Mouse (Mus musculus) small intestine, adult 2 months (tissue): ENCODE measurements around the gene Zfp873. TPM values are rescaled to one million over a fixed set of nuclear protein-coding genes. Genes with fewer than 3 reads are reported as not detected.
"Not testable (repeated sequence)": the region's sequence is repeated elsewhere in the genome, so short reads cannot be mapped to it uniquely, and the experiment has no call there.

Source experiments
- H3K27ac ChIP-seq: fragments of 200-500 bp; 2 replicates; pipeline ENCODE4 v1.5.1; 2012; ENCODE audit warnings: low read depth, low read length, control low read depth, inconsistent platforms; ENCODE audit not compliant: insufficient read depth
- H3K27me3 ChIP-seq: fragments of 200-500 bp; 2 replicates; pipeline ENCODE4 v1.6.1; 2012; ENCODE audit warnings: mild to moderate bottlenecking, moderate library complexity, low read length, inconsistent platforms; ENCODE audit not compliant: control insufficient read depth, insufficient read depth
- H3K36me3 ChIP-seq: fragments of 200-500 bp; 2 replicates; pipeline ENCODE4 v1.6.1; 2012; ENCODE audit warnings: mild to moderate bottlenecking, low read length, control low read depth, inconsistent platforms; ENCODE audit not compliant: control insufficient read depth, insufficient read depth
- H3K4me1 ChIP-seq: fragments of 200-500 bp; 2 replicates; pipeline ENCODE4 v1.6.1; 2012; ENCODE audit warnings: low read length, inconsistent platforms, mixed read lengths; ENCODE audit not compliant: control insufficient read depth, insufficient read depth, insufficient read length
- H3K4me3 ChIP-seq: fragments of 200-500 bp; 2 replicates; pipeline ENCODE4 v1.5.1; 2012; ENCODE audit warnings: low read depth, mild to moderate bottlenecking, control low read depth, inconsistent platforms, low read length, moderate library complexity
- CTCF ChIP-seq: fragments of 200-500 bp; IDR thresholded peaks from 2 replicates; pipeline ENCODE4 v1.5.1; 2012; ENCODE audit warnings: low read depth, mild to moderate bottlenecking, control low read depth, inconsistent platforms, low read length, moderate library complexity, mixed read lengths; ENCODE audit not compliant: insufficient replicate concordance, insufficient read length; ENCODE audit errors: extremely low read depth
- POLR2A ChIP-seq: fragments of 200-500 bp; IDR thresholded peaks from 2 replicates; pipeline ENCODE4 v1.6.1; 2012; ENCODE audit warnings: low read depth, mild to moderate bottlenecking, control low read depth, inconsistent platforms, low read length, moderate library complexity
- WGBS: fragments of 180-500 bp; shearing (Covaris S2); methylation state at CpG from one replicate; pipeline ENCODE4 v1.1.7; 2018; 5-methylcytosine and 5-hydroxymethylcytosine counted together
- polyA plus RNA-seq: library from polyadenylated mRNA; depleted of rRNA; stranded (reverse); fragments of >200 nt; gene quantifications from 2 replicates; pipeline ENCODE4 v1.2.3, GENCODE M21; 2012; rRNA removed

The Zfp873 gene
- polyA plus RNA-seq: 0.23 and 0.71 TPM in 2 replicates

GRCm38 (mm10) chr10:82047597-82048459 lies at the start of gene Zfp873:
Zfp873 (plus strand) TSS chr10:82048123.
- Histone ChIP-seq H3K4me1 (no peaks in the 10 kb centered on the region), H3K4me3 (peak within 1 kb of the TSS; percentile 88), H3K27me3 (no peaks in the 10 kb centered on the region), H3K27ac (peak within 1 kb of the TSS; percentile 85), H3K36me3 (no peaks in the 10 kb centered on the region)
- 7% methylated on average over 35 of the region's 35 CpGs for WGBS
- TF ChIP-seq POLR2A: peak; percentile 59
- TF ChIP-seq CTCF: no peak

- not testable (repeated sequence) for H3K27ac ChIP-seq, H3K36me3 ChIP-seq, H3K27me3 ChIP-seq, H3K4me3 ChIP-seq, H3K4me1 ChIP-seq
- 95% methylated on average over 1 of the region's 1 CpGs for WGBS
Measured at GRCm38 (mm10) chr10:82003209-82003608, 44.7 kb upstream of the Zfp873 start.

GRCm38 (mm10) chr10:82004822-82005221 lies 43.1 kb upstream of the Zfp873 start:
- H3K27me3 ChIP-seq, H3K4me3 ChIP-seq, H3K36me3 ChIP-seq, H3K4me1 ChIP-seq, H3K27ac ChIP-seq: not testable (repeated sequence)
- 60% methylated on average over 2 of the region's 2 CpGs for WGBS

- Histone ChIP-seq H3K36me3 (no peaks in the 10 kb centered on the region), H3K4me3 (no peak overlapping the region), H3K4me1 (no peaks in the 10 kb centered on the region), H3K27me3 (no peaks in the 10 kb centered on the region), H3K27ac (no peak overlapping the region)
- 65% methylated on average over 2 of the region's 2 CpGs for WGBS
- TF ChIP-seq POLR2A: no peak
- TF ChIP-seq CTCF: no peak
Measured at GRCm38 (mm10) chr10:82042191-82042590, 5.7 kb upstream of the Zfp873 start.

- Histone ChIP-seq H3K36me3 (no peaks in the 10 kb centered on the region), H3K4me3 (no peak overlapping the region), H3K4me1 (no peaks in the 10 kb centered on the region), H3K27ac (no peak overlapping the region), H3K27me3 (no peaks in the 10 kb centered on the region)
- 83% methylated on average over 3 of the region's 3 CpGs for WGBS
- TF ChIP-seq CTCF (no peak), POLR2A (no peak)
Measured at GRCm38 (mm10) chr10:82046603-82047002, 1.3 kb upstream of the Zfp873 start.

GRCm38 (mm10) chr10:82048460-82048804 lies 509 bp downstream of the Zfp873 start:
- not testable (repeated sequence) for H3K27me3 ChIP-seq, H3K4me1 ChIP-seq, H3K36me3 ChIP-seq
- 14% methylated on average over 10 of the region's 10 CpGs for WGBS
- H3K4me3 ChIP-seq: peak overlapping the region; percentile 88
- peak overlapping the region; percentile 85; the same call in 1 of the 2 replicates for H3K27ac ChIP-seq

- WGBS: 17% methylated on average over 42 of the region's 42 CpGs
- not testable (repeated sequence) for H3K36me3 ChIP-seq, H3K27me3 ChIP-seq, H3K4me1 ChIP-seq
- Histone ChIP-seq H3K4me3 (peak within 1 kb of the TSS; percentile 84), H3K27ac (peak within 1 kb of the TSS; percentile 68; the same call in 1 of the 2 replicates)
Measured at GRCm38 (mm10) chr10:82082728-82083621, 35.1 kb downstream of the Zfp873 start, which contains the start of gene BC024063. BC024063 (plus strand) TSS chr10:82083353.

GRCm38 (mm10) chr10:82083622-82083971 lies 35.7 kb downstream of the Zfp873 start:
- H3K27ac ChIP-seq, H3K4me1 ChIP-seq, H3K36me3 ChIP-seq, H3K27me3 ChIP-seq: not testable (repeated sequence)
- 11% methylated on average over 14 of the region's 14 CpGs for WGBS
- peak overlapping the region; percentile 84 for H3K4me3 ChIP-seq
